Mouse (Mus musculus) ovary, postnatal 36 days (tissue): Measurements from ENCODE around the gene Cmtm2a.
A peak's percentile ranks its signal among the peaks of the same experiment; 100 is the strongest.
"Not testable (repeated sequence)": the region's sequence is repeated elsewhere in the genome, so short reads cannot be mapped to it uniquely, and the experiment has no call there.

ENCODE experiments used
- DNase-seq: peaks from one replicate; pipeline ENCODE4 v3.0.0; 2022; ENCODE audit warnings: low spot score, mixed read lengths

Gene Cmtm2a

DNA sequence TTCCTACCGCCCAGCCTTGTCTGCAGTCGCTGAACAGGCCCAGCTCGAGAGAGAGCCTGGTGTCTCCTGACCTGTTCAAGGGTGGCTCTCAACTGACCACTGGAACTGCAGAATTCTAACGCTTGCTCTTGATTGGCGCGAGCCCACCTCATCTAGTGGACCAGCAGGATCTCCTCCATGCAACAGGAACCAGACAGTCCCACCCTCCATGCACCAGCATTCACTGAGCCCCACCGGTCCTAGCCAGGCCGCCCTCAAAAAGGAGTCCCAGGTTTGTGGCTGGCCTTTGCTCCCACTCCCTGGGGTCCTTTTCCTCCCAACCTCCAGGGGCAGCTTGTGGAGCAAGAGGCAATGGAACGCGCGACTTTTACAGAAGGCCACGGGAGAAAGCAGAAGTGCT lies at the start of gene Cmtm2a:
TSS of gene Cmtm2a (minus strand) at position 101 of the 400 bp plus-strand sequence.
- DNase-seq = not testable (repeated sequence)

DNA sequence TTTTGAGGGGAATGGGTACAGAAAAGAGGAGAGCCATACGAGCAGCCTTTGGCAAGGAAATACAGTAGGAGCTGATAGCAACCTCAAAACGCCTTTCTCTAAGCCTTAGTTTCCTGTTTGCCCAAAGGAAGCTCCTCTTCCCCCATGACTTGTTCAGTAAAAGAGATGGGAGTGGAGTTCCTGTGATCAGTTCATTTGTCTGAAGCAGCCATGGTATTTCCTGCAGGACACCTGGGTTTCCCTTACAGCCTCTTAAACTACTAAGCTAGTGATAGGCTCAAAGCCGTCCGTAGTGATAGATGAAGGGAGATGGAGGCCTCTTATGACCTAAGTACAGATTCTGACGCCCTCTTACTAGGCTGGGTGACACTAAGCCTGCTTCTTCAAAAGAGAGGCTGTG lies 49.4 kb upstream of the Cmtm2a start:
- no peak for DNase-seq

DNA sequence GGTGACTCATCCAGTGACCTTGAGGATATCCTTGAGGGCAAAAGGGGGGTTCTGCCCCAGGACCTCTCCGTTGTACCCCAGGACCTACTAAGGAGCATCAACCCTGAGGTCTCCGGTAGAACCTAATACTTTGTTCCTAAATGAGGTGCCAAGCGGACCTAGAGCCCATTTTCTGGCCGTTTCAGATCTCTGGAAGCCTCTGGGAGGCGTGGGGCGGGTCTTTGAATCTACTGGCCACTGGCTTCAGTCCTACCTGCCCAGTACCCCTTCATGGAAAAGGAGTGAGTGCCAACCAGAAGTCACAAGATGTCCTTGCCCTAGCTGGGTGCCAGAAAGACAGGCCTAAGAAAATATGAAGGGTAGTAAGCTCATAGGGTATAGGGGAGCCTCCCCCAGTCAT lies 48.7 kb upstream of the Cmtm2a start:
- no peak for DNase-seq

- peak; percentile 78 for DNase-seq
Observed at GRCm38 (mm10) chr8:104341106-104341561, 48.2 kb upstream of the Cmtm2a start.

DNA sequence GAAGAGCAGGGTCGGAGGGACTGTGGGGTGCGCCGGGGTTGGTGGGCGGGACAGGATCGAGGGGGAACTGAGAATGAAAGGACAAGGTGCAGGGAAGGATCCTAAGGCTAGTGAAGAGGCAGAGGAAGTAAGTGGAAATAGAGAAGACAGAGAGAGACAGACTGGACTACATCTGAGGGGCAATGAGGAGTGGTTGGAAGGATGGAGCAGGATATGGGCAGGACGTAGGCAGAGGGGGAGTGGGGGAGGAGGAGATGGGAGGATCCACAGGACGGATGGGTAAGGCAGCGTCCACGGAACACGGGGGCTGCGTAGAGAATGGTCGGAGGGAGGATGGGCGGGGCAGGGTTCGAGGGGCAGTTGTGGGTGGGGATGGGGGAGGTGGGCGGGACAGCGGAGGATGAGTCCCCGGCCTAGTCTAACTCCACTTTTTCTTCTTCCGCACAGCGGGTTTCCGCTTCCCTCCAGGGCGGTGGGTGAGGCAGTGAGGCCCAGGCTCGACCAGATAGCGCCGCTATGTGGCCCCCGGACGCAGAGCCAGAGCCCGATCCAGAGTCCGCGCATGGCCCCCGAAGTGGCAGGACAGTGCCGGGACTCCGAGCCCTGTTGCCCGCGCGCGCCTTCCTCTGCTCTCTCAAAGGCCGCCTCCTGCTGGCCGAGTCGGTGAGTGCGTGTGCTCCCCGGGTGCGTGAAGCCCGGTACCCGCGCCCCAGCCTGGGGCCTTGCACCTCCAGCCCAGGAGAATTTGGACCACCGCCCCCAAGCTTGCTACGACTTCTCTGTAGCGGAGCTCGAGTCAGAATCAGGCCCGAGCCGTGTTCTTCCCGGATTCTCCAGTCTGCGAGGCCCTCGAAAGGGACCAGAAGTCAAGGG lies 47.5 kb upstream of the Cmtm2a start:
- peak; percentile 86 for DNase-seq

DNA sequence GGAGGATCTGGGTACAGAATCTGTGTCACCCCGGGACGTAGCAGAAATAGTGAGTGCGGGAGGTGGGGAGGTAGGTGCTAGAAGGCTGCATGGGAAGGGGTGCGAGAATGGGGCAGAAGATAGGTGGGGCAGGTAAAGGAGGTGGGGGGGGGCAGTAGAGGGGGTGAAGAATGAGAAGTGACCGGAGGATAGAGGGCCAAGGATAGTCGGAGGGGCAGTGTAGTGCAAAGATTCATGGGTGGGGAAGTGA lies 46.9 kb upstream of the Cmtm2a start:
- DNase-seq = no peak

GRCm38 (mm10) chr8:104339229-104339982 lies 46.4 kb upstream of the Cmtm2a start, which contains the start of gene Cmtm3:
TSS of gene Cmtm3 (plus strand) at chr8:104339410.
- DNase-seq = peak; percentile 30

DNA sequence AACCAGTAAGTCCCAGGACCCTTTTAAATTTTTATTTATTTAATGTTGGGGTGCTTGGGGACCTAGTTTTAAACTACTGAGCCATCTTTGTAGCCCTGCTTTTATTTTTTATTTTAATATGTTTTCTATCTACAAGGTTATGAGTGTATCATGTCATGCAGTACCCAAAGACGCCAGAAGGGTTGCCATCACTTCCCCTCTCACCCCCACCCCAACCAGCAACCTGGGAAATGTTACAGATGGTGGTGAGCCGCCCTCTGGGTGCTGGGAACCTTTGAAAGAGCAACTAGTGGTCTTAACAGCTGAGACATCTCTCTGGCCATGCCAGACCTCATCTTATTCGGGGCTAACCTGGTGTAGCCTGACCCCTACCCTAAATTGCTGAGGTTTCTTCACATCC lies 44.9 kb upstream of the Cmtm2a start:
- no peak for DNase-seq

DNA sequence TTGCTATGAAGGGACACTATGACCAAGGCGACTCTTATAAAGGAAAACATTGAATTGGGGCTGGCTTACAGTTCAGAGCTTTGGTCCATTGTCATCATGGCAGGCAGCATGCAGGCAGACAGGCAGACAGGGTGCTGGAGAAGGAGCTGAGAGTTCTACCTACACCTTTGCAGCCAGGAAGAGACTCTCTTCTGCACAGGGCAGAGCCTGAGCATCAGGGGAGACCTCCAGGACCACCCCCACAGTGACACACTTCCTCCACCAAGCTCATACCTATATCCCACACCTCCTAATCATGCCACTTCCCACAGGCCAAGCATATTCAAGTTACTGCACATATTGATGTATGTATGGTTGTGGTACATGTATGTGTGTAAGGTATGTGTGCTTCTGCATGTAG lies 43.8 kb upstream of the Cmtm2a start:
- DNase-seq = no peak

DNA sequence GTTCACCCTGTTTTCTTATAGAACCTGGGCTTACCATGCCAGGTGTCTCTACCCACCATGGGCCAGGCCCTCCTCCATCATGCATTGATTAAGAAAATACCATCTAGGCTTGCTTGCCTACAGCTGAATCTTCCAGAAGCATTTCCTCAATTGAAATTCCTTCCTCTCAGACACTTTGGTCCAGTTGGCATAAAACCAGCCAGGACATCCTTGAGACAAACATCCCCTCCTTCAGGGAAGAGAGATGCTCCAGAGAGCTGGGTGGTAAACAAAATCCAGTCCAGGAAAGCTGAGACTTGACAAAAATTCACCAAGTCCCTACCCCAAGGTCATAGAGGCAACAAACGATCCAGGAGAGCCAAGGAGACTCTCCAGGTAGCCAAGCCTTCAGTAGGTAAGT lies 41.2 kb upstream of the Cmtm2a start:
- no peak for DNase-seq

- no peak for DNase-seq
Observed at GRCm38 (mm10) chr8:104333786-104334185, 40.8 kb upstream of the Cmtm2a start.

GRCm38 (mm10) chr8:104332665-104333631 lies 40.0 kb upstream of the Cmtm2a start:
- no peak for DNase-seq

GRCm38 (mm10) chr8:104321930-104322329 lies 28.9 kb upstream of the Cmtm2a start, which contains the start of gene Cmtm2b:
TSS of gene Cmtm2b (plus strand) at chr8:104322230.
- not testable (repeated sequence) for DNase-seq

GRCm38 (mm10) chr8:104321267-104321666 lies 28.3 kb upstream of the Cmtm2a start, which contains the start of gene Gm11020:
TSS of gene Gm11020 (plus strand) at chr8:104321567.
- DNase-seq = not testable (repeated sequence)

DNA sequence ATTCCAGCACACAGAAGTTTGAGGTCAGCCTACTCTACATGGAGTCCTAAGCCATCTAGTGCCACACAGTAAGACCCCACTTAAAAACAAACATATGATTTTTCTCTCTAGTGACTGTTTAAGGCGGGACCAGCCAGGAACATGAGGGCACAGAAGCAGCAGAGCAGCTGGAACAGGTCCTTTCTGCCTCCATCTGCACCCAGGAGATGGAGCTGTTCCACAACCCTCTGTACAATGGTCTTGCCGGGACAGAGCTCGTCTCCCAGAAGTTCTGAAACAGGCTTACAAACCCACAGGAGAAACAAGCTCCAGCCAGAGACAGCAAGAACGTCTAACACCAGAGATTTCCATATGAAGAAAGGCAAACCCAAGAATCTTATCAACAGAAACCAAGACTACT lies 20.3 kb upstream of the Cmtm2a start:
- no peak for DNase-seq

GRCm38 (mm10) chr8:104312023-104312422 lies 19.0 kb upstream of the Cmtm2a start:
- not testable (repeated sequence) for DNase-seq

DNA sequence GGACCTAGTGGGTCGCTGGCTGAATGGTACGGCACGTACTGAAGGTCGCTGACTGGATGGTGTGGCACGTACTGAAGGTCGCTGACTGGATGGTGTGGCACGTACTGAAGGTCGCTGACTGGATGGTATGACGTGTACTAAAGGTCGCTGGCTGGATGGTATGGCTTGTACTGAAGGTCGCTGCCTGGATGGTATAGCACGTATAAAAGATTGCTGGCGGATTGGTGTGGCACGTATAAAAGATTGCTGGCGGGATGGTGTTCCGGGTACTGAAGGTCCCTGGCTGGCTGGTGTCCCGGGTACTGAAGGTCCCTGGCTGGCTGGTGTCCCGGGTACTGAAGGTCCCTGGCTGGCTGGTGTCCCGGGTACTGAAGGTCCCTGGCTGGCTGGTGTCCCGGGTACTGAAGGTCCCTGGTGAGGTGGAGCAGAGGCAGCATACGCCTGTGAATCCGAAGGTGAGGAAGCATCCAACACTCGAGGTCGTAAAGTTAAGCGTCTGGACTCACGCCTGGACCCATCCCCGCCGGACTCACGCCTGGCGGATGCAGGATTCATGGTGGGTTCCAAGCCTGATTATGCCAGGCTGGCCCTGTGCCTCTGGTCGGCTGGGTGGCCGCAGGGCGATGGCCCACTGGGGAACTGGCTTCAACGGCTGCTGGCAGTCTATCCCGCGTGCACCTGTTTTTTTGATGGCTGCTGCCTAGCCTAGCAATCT lies 16.6 kb upstream of the Cmtm2a start, which contains the start of the genes Gm45711 and Cmtm1:
TSS of gene Gm45711 (minus strand) at position 641 of the 715 bp plus-strand sequence.
TSS of gene Cmtm1 (minus strand) at position 705 of the 715 bp plus-strand sequence.
- DNase-seq = peak; percentile 41

GRCm38 (mm10) chr8:104308341-104308740 lies 15.4 kb upstream of the Cmtm2a start:
- not testable (repeated sequence) for DNase-seq

GRCm38 (mm10) chr8:104304962-104305361 lies 12.0 kb upstream of the Cmtm2a start:
- DNase-seq = no peak

DNA sequence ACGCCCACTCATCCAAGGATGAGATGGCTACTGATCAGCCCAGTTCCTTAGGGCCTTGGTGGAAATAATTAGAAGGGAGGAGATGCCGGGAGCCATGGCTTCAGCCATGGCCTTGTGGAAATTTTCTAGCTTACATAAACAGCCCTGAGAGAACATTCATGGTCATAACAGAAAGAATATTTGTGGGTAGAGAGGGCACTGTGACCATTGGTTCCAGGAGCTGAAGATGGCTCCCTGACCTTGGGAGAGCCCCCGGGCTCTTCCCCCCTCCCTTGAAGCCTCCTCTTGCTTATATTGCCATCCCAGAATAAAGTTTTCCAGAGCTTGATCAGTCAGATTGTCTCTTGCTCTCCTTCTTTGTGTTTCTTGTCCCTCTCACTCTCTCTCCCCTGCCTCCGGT lies 9.6 kb upstream of the Cmtm2a start:
- peak; percentile 54 for DNase-seq

DNA sequence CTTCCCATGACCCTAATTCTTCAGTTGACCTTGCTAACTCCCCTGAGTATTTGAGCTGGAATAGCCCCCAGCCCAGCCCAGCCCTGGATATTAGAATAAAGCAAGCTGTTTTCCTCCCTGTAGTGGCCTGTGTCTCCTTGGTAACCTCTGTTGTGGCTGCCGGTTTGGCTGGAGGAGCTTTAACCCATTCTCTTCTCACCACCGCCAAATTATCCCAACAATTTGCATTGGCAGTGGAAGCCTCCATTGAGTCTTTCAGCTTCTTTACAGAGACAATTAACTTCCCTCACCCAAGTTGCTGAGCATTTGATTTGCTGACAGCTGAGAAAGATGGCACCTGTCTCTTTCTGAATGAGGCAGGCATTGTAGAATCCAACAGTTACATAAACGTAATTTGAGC lies 8.6 kb upstream of the Cmtm2a start:
- peak; percentile 33 for DNase-seq
